Mouse (Mus musculus) brown adipose tissue, adult 24 weeks (tissue): Measurements from ENCODE around the gene Dck. TPM values are rescaled to one million over a fixed set of nuclear protein-coding genes. Genes with fewer than 3 reads are reported as not detected.

ENCODE experiments used
- H3K27ac ChIP-seq: fragments of 200-500 bp; replicated peaks from 2 replicates; pipeline ENCODE4 v1.5.1; 2012; ENCODE audit warnings: low read depth, mild to moderate bottlenecking, low read length
- H3K4me1 ChIP-seq: fragments of 200-500 bp; 2 replicates; pipeline ENCODE4 v1.6.1; 2012; ENCODE audit warnings: low read length, mixed read lengths; ENCODE audit not compliant: control insufficient read depth, insufficient read depth, insufficient read length
- H3K4me3 ChIP-seq: fragments of 200-500 bp; 2 replicates; pipeline ENCODE4 v1.5.1; 2012; ENCODE audit warnings: low read depth, mild to moderate bottlenecking, low read length, moderate library complexity; ENCODE audit not compliant: insufficient read depth
- polyA plus RNA-seq: library from polyadenylated mRNA; stranded (reverse); fragments of >200 nt; gene quantifications from 2 replicates; pipeline ENCODE4 v1.2.4, GENCODE M21; 2012; ENCODE audit not compliant: missing spikeins, insufficient read depth, insufficient read length

The Dck gene
- polyA plus RNA-seq, 1 experiment = 4.4 TPM

DNA sequence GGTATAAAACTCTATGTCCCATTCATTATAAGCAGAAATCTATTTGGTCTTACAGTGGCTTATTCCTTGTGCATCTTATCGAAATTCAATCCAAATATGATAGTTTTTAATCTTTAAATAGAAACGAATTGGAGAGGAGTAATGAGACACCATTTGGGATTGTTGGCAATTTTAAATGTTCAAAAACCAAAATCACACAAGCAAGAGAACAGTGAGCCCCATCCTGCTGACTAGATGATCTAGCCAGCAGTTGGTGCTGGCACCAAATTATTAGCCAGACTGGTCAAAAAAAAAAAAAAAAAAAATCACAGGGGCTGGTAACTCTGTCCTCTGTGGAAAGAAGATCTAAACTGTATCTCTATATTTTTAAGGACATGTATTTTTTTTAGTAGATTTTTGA, 48.4 kb downstream of the Dck start:
- H3K4me3 ChIP-seq = no peak overlapping the region
- H3K4me1 ChIP-seq = no peaks in the 10 kb centered on the region
- H3K27ac ChIP-seq = no peak overlapping the region

GRCm38 (mm10) chr5:88814552-88814951, 49.8 kb downstream of the Dck start:
- no peak overlapping the region for H3K27ac ChIP-seq
- no peaks in the 10 kb centered on the region for H3K4me1 ChIP-seq
- no peak overlapping the region for H3K4me3 ChIP-seq

- Histone ChIP-seq H3K4me3 (no peak overlapping the region), H3K27ac (no peak overlapping the region), H3K4me1 (no peaks in the 10 kb centered on the region)
Observed at GRCm38 (mm10) chr5:88821542-88821941, 56.7 kb downstream of the Dck start.

DNA sequence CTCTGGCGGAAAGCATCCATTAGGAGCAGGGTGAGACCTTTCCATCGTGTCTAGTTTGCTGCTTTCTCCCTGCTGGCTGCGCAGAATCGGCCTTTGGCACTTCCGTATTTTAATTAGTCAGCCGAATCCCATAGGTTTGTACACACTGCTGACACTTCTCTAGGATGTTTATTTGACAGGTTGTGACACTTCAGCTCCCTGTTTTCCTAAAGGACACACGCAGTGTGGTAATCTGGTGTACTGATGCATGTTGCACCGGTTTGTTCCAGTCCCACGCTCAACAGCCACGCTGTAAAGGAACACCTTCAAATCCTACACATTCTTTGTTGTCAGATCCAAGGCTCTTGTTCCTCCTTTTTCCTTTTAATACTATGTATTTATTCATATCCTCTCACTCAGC, 60.0 kb downstream of the Dck start:
- Histone ChIP-seq H3K4me1 (no peaks in the 10 kb centered on the region), H3K4me3 (no peak overlapping the region), H3K27ac (no peak overlapping the region)

DNA sequence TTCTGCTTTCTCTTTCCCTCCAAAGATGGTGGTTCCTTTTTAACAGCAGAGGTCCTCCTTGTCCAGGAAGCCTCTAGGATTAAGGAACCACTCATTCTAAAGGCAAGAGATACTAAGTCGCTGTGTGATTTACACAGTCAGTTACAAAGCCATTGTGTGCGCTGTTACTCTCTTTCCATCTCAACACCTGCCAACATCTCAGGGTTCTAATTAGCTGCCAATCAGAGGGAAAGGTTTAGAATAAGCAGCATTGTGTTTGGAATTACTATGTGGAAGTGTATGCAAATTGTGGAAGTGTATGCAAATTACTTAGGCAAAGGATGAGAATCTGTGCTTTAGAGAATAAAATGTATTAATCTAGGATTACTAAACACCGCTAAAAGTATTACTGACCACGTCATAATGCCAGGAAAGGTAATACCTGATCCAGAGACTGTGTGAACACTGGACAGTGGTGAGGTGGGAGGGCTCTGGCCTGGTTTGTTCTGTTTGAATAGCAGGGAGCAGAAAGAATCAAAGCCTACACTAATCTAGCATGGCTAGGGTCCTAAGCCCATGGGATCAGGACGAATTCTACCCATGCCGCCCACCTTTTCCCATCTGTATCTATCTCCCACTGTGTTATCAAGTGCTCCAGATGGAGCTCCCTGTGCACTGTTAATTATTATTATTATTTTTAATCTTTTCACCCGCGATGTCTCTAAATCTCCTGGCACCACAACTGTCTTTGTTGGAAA, 65.2 kb downstream of the Dck start:
- Histone ChIP-seq H3K4me3 (no peak overlapping the region), H3K4me1 (no peaks in the 10 kb centered on the region), H3K27ac (no peak overlapping the region)

GRCm38 (mm10) chr5:88830880-88831279, 66.1 kb downstream of the Dck start:
- Histone ChIP-seq H3K4me1 (no peaks in the 10 kb centered on the region), H3K27ac (no peak overlapping the region), H3K4me3 (no peak overlapping the region)

DNA sequence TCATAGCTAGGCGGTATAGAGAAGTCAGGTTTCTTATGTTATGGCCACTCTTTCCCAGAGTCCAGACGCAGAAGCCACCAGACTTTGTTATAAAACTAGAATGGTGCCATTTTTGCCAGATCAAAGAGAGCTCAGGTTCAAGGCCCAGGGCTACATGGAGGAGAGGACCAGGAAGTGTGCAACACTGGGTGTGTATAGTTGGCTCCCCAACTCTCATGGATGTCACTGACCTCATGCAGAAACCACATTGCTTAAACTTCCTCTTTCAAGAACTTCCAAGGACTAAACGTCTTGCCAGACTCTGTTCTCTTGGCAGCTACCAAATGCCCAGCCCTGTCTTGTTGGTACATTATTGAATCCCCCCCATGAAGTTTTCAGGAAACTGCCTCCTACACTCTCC, 67.1 kb downstream of the Dck start:
- no peak overlapping the region for H3K4me3 ChIP-seq
- H3K27ac ChIP-seq = no peak overlapping the region
- no peaks in the 10 kb centered on the region for H3K4me1 ChIP-seq

Other genes starting within 250 kb of the Dck start
- gene Jchain, start 237.1 kb upstream of the Dck start, polyA plus RNA-seq = 1.1 and 1.7 TPM in 2 replicates
- gene Utp3, start 210.5 kb upstream of the Dck start, polyA plus RNA-seq = 20.9 and 26.2 TPM in 2 replicates
- gene Rufy3, start 200.0 kb upstream of the Dck start, polyA plus RNA-seq = 5.1 and 5.3 TPM in 2 replicates
- 141 and 153 TPM in 2 replicates for gene Grsf1, start 88.8 kb upstream of the Dck start, polyA plus RNA-seq
- gene Mob1b, start 44.1 kb upstream of the Dck start, polyA plus RNA-seq = 13.9 and 26.0 TPM in 2 replicates
- 24.9 and 49.3 TPM in 2 replicates for gene Slc4a4, start 121.8 kb downstream of the Dck start, polyA plus RNA-seq